Mouse (Mus musculus) left cerebral cortex, adult 2 months (tissue): Measurements from ENCODE around the gene Ppia. TPM values are rescaled to one million over a fixed set of nuclear protein-coding genes. Genes with fewer than 3 reads are reported as not detected.
"Not testable (repeated sequence)": the region's sequence is repeated elsewhere in the genome, so short reads cannot be mapped to it uniquely, and the experiment has no call there.

Experiments used
- DNase-seq, 2 experiments: peaks; one replicate each; pipeline ENCODE4 v3.0.0; 2021 to 2022; ENCODE audit warnings: low spot score in 2 of 2, mixed read lengths in 1 of 2; ENCODE audit errors: extremely low spot score in 1 of 2
- H3K27ac ChIP-seq: fragments of 200-600 bp; 2 replicates; pipeline ENCODE4 v1.8.1; 2022
- H3K4me3 ChIP-seq: fragments of 200-600 bp; 2 replicates; pipeline ENCODE4 v1.8.1; 2022
- CTCF ChIP-seq: fragments of 200-600 bp; IDR thresholded peaks from 2 replicates; pipeline ENCODE4 v1.8.1; 2022; ENCODE audit warnings: antibody characterized with exemption, mild to moderate bottlenecking, moderate library complexity
- intact Hi-C: fragments of 180-260 bp; cut with DNase I; formaldehyde crosslinking; loops from one replicate; pipeline ENCODE4 v1.15.1; 2025
- long read RNA-seq, 2 experiments: library from polyadenylated mRNA; stranded (forward); transcript quantifications; one replicate each; pipeline ENCODE4 v2.0.0; 2021; ENCODE audit warnings: borderline mapping rate in 2 of 2
- total RNA-seq, 2 experiments: library from RNA; stranded (reverse); gene quantifications; 2 replicates each; pipeline ENCODE4 v1.2.3; 2021

The Ppia gene
- total RNA-seq = 1,000 to 10,000 TPM; 1,634 to 1,792 TPM
- long read RNA-seq, experiment 1, transcript Ppia-202 (5 exons, 1,170 nt) = major isoform, 547 of 572 reads
- long read RNA-seq, experiment 1, partial matches to known transcripts = 11 of 572 reads
- long read RNA-seq, experiment 1, other reads (novel, unspliced or antisense) = 12 of 572 reads
- long read RNA-seq, experiment 2, transcript Ppia-202 (5 exons, 1,170 nt) = major isoform, 419 of 455 reads
- long read RNA-seq, experiment 2, partial matches to known transcripts = 11 of 455 reads
- long read RNA-seq, experiment 2, other reads (novel, unspliced or antisense) = 22 of 455 reads

DNA sequence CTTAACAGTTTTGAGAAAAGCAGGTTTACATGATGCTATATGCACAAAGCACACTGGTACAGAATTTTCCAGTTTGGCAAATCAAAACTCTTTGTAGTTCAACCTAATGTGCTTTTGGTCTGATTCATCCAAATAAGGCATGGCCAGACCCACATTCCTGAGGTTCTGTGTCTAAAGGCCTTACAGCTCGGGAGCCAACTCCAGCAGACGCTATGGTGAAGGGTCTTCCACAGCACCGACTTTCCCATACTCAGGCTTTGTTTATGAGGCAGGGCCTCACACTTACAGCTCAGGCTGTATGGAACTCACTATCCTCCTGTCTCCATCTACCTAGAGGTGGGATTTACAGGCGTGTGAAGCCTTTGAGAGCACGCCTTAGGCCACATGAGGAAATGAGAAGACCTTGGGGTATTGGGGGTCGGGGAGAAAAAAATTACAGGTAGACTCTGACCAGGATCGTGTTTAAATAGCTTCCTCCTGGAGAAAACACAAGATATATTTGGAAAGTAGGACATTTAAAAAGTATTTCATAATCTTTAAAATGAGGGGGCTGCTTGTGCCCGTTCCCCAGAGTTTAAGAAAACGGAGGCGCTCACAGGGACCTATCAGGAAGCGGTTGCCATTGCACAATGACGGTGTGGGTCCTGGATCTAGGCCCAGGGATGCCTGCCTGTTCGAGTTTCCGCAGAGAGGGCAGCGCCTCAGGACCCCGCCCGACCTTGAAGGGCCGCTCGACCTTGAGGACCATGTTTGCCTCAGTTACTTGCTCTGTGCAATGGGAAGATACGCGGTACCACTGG is at the start of gene Ppia:
TSS of gene Ppia (plus strand) at position 693 of the 800 bp plus-strand sequence.
- TF ChIP-seq CTCF = no peak
- peak within 1 kb of the TSS; percentile 99 for H3K27ac ChIP-seq
- DNase-seq = no peak
- intact Hi-C loops = no loop called here
- H3K4me3 ChIP-seq = peak within 1 kb of the TSS; percentile 91

DNA sequence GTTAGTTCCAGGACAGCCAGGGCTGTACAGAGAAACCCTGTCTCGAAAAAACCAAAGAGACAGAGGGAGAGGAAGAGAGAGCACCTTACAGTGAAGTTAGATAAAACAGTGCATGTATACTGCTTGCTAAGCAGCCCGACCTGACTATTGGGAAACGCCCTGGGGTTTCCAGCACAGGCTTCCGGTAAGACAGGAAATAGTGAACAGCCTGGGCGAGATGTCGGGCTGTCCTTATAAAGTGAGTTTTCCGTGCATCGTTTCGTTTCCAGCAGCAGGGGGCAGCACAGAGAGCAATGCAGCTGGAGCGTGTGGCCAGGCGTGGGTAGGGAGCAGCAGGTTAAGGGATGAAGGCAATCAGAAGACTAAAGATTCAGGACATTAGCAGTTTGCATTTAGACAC is 49.4 kb upstream of the Ppia start:
- Histone ChIP-seq H3K4me3 (no peak overlapping the region), H3K27ac (no peak overlapping the region)
- DNase-seq = peak; percentile 37 to 68
- peak; percentile 71 for TF ChIP-seq CTCF
- intact Hi-C loops = loop anchor here (2.0 kb wide), 1 partner anchor 45 kb away; no protein-coding TSS in a partner anchor

DNA sequence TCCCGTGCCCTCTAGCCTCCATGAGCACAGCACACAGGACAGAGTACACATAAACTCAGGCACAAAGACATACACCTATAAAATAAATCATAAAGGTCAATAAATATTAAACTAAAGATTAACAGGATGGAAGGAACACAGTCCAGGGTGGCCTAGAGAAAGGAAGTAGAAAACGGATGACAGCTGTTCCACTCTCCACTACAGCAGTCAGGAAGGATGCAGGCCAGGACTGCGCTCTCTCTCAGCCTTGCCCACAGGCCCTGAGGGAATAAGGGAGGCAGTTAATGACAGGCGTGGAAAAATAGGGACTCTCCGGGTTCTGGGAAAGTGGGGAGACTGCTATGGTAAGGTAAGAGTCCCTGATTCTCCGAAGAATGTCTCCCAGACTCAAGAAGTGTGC is 48.8 kb upstream of the Ppia start:
- Histone ChIP-seq H3K4me3 (no peak overlapping the region), H3K27ac (no peak overlapping the region)
- no peak for TF ChIP-seq CTCF
- intact Hi-C loops = loop anchor here (2.0 kb wide), 1 partner anchor 44 kb away; no protein-coding TSS in a partner anchor
- no peak for DNase-seq

DNA sequence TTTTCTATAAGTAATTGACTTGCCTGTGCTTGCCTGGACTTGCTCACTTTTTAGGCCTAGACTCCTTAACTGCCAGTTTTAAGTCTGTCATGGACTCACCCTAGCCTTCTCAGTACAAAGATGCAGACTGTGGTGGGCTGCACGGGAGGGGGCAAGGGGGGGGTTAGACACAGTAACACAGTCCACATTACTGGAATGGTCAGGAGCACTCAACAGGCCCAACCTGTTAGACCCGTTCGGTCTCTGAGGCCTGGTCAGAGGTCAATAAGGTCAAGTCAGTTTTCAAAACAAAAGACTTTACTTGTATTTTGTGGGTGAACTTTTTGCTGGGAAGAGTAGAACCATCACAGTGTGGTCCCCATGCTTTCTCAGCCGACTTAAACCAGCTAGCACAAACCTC is 48.1 kb upstream of the Ppia start:
- TF ChIP-seq CTCF = no peak
- intact Hi-C loops = loop anchor here (2.0 kb wide), 1 partner anchor 44 kb away; no protein-coding TSS in a partner anchor
- Histone ChIP-seq H3K4me3 (no peak overlapping the region), H3K27ac (no peak overlapping the region)
- no peak for DNase-seq

DNA sequence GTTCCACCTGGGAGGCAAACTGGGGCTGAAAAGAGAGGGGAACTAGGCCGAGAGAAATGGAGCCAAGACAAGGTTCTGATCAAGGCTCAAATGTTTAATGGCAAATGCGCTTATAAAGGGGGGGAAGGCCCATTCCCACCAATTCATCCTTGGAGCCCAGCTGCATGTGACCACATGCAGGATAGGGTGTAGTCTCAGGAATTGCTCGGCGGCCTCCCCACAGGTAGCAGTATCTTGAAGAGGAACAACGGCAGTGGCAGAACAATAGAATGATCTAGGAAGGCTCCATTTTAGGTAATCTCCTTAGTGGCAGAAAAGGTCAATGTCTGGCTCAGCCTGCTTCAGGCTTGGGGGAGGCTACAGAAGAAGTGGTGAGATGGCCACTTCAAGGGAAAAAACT is 47.3 kb upstream of the Ppia start:
- H3K27ac ChIP-seq, H3K4me3 ChIP-seq, DNase-seq: not testable (repeated sequence)
- intact Hi-C loops = loop anchor here (2.0 kb wide), 1 partner anchor 43 kb away; no protein-coding TSS in a partner anchor

DNA sequence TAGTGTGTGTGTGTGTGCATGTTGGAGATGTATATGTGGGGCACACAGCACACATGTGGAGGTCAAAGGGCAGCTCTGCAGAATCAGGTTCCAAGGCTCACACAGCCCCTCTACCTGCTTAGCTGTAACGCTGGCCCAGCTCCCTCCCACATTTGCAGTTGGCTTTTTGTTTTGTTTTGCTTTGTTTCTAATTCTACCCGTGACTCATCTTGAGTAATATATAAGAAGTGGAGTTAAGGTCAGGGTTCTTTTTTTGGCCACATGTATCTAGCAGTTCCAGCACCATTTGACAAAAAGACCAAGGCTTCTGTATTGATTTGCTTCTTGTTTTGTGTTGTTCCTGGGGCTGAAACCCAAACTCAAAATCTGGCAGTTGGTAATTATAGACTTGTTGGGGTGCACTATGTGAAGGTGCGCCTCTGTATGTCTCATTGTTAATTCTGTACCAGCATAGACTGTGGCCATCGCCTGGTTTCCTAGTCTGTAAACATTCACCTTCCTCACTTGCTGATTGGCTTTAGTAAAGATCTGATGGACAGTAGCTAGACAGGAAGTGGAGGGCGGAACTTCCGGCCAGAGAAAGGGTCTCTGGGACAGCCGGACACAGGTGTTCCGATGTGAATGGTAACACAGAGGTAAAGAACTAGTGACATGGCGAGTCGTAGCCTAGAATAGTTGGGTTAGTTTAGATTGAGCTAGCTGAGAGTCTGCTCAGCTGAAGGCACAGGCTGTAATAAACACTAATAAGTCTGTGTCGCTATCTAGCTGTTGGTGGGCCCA is 43.7 kb upstream of the Ppia start:
- intact Hi-C loops = no loop called here
- no peak for DNase-seq
- Histone ChIP-seq H3K27ac (no peak overlapping the region), H3K4me3 (no peak overlapping the region)
- no peak for TF ChIP-seq CTCF

DNA sequence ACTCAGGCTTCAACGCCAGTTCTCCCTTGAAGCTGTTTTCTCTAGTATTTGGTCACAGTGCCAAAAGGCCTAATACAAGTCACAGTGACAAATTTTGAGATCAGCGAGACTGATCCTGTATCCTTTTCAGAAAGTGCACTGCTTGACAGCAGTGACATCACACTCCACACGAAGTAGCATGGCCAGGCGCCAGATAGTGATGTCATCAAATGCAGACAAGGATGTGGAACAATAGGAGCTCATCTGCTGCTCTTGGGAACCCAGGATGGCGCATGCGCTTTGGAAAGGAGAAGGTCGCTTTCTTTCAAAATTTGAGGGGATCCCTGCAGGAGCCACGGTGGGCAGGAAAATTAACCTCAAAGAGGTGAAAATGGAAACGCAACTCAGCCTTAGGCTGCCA is 42.5 kb upstream of the Ppia start:
- no peak for TF ChIP-seq CTCF
- no peak for DNase-seq
- Histone ChIP-seq H3K27ac (no peak overlapping the region), H3K4me3 (no peak overlapping the region)
- intact Hi-C loops = no loop called here

DNA sequence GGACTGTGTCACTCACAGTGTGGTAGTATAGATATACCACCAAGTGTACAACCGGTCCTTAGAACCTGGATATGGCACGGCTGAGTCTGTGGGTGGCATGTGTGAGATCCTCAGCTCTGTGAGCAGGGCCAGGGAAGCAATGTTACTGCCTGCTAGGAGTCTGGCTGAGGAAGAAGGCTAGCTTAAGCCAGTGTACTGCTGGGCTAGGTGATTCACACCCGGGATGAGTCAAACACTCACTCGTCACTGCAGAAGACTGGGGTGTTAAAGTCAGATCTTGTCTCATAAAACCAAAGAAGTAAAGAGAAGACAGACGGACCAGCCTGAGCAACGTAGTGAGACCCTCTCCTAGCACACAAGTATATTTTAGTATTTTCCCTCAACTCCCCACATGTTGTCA is 34.3 kb upstream of the Ppia start:
- intact Hi-C loops = no loop called here
- Histone ChIP-seq H3K4me3 (no peak overlapping the region), H3K27ac (no peak overlapping the region)
- no peak for DNase-seq
- no peak for TF ChIP-seq CTCF

DNA sequence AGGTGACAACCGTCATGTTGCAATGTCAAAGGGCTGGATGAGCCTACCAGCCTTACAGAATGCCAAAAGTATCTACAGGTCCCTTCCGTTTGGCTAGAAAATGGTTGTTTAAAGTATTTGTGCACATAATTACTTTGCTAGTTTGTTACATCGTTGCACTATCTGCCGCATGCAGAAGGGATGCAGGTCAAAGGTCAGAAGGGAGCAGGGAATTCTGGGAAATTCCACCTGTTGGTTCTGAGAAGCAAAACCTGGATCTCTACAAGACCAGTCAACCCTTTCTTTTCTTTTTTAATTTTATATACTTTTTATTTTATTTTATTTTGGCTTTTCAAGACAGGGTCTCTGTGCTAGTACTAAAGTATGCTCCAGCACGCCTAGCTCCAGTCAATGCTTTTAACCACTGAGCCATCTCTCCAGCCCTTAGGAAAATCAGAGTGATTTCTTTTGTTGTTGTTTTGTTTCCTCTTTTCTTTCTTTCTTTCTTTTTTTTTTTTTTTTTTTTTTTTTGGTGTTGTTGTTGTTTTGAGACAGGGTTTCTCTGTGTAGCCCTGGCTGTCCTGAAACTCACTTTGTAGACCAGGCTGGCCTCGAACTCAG is 27.0 kb upstream of the Ppia start:
- DNase-seq = no peak
- TF ChIP-seq CTCF = no peak; the same call in 1 of the 2 replicates
- Histone ChIP-seq H3K4me3 (peak overlapping the region; percentile 95; the same call in 1 of the 2 replicates), H3K27ac (peak overlapping the region; percentile 90)
- intact Hi-C loops = no loop called here

DNA sequence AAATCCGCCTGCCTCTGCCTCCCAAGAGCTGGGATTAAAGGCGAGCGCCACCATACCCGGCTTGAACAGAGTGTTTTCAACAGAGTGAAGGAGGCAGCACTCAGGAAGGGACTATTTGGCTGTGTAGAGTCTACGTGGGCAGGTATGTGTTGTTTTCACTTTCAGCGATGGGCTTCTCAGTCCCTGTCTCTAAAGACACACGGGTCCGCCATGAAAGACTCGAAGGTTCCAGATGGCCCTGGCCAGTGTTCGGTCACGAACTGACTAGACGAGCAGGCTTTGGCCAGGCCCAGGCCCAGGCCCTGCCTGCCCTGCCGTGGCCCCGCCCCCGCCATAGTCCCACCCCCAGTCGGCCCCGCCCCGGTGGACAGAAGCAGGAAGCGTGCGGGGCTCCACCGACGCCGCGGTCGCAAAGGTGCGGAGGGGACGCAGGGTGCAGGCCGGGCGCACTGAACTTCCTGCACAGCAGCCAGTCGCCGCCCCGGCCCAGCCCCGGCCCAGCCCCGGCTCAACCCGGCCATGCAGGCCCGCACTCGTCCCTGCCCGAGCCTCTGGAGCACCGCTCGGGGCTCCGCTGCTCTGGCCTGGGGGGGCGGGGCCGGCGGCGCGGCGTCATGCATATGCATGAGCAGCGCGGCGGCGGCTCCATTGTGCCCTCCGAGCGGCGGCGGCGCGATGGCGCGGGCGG is 26.4 kb upstream of the Ppia start, which contains the start of gene Zmiz2:
TSS of gene Zmiz2 (plus strand) at position 349 of the 688 bp plus-strand sequence.
- intact Hi-C loops = loop anchor here (1.0 kb wide), 1 partner anchor 27 kb away; no protein-coding TSS in a partner anchor
- TF ChIP-seq CTCF = no peak
- Histone ChIP-seq H3K4me3 (peak within 1 kb of the TSS; percentile 95), H3K27ac (peak within 1 kb of the TSS; percentile 90)
- DNase-seq = peak; percentile 94
